In the genomic region with DNA sequence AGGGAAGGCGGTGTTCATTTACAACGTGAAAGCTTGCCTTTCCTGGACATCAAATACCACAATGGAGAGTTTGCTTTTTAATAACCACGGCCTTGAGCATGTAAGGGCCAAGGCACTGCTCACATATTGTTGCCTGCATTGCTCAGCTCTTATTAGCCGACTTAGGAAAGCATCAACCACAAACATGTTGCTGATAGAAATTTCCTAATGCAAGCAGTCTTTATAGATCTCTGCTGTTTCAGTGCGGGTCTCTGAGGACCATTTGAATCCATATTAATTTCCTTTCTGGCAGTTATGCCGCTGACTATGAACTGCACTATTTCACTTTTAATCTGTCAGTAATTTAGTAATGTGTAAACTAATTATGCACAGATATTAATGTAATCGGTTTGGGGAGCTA, we compare ENCODE assay signal across 26 mouse cellular contexts.
"Had no signal": no experiment of that assay in that cellular context is flagged by ENCODE, and none has a peak within 500 bp of the region (broad histone marks: within the 10 kb centered on the region; RNA-seq: fewer than 3 reads in every experiment).

No protein-coding gene starts in this region.

- DNase-seq: gastrocnemius, adult 2 months; gastrocnemius, postnatal 14 days; gastrocnemius, postnatal 36 days; heart, adult 11 months; heart, adult 2 months; heart, postnatal 14 days; heart, postnatal 36 days; kidney, adult 11 months; kidney, adult 2 months; kidney, adult 9 months; kidney, postnatal 14 days; kidney, postnatal 36 days; layer of hippocampus, adult 9-11 months; layer of hippocampus, postnatal 36 days; left cerebral cortex, postnatal 4 days had no signal

- H3K9ac ChIP-seq: heart, embryonic 13.5 days; heart, embryonic 15.5 days; hindbrain, embryonic 12.5 days; hindbrain, embryonic 15.5 days; kidney, embryonic 15.5 days; limb, embryonic 12.5 days; limb, embryonic 15.5 days had no signal

- H3K4me2 ChIP-seq: heart, embryonic 11.5 days; heart, embryonic 13.5 days; heart, embryonic 15.5 days; hindbrain, embryonic 12.5 days; hindbrain, embryonic 15.5 days; kidney, embryonic 15.5 days; limb, embryonic 12.5 days; limb, embryonic 15.5 days had no signal

- H3K27me3 ChIP-seq: heart, embryonic 13.5 days; heart, embryonic 15.5 days; hindbrain, embryonic 12.5 days; hindbrain, embryonic 15.5 days; kidney, embryonic 15.5 days; limb, embryonic 12.5 days had no signal

- ATAC-seq: forebrain, embryonic 16.5 days; intestine, embryonic 16.5 days had no signal

- H3K36me3 ChIP-seq: heart, embryonic 13.5 days; heart, embryonic 15.5 days; hindbrain, embryonic 12.5 days; hindbrain, embryonic 15.5 days; kidney, embryonic 15.5 days; limb, embryonic 12.5 days; limb, embryonic 15.5 days had no signal

- H3K27ac ChIP-seq: gastrocnemius, adult 2 months; heart, adult 2 months; heart, embryonic 13.5 days; heart, embryonic 15.5 days; hindbrain, embryonic 12.5 days; hindbrain, embryonic 15.5 days; kidney, postnatal 0 days; limb, embryonic 12.5 days; limb, embryonic 15.5 days had no signal

- H3K9me3 ChIP-seq: heart, embryonic 15.5 days; hindbrain, embryonic 12.5 days; hindbrain, embryonic 15.5 days; kidney, embryonic 15.5 days; limb, embryonic 12.5 days; limb, embryonic 15.5 days had no signal

- H3K4me1 ChIP-seq: heart, embryonic 13.5 days; heart, embryonic 15.5 days; hindbrain, embryonic 12.5 days; hindbrain, embryonic 15.5 days; kidney, embryonic 15.5 days; limb, embryonic 15.5 days had no signal

- H3K4me3 ChIP-seq: gastrocnemius, adult 2 months; heart, adult 2 months; heart, embryonic 13.5 days; heart, embryonic 15.5 days; hindbrain, embryonic 12.5 days; hindbrain, embryonic 15.5 days; kidney, embryonic 15.5 days; limb, embryonic 12.5 days; limb, embryonic 15.5 days had no signal
